Mouse (Mus musculus) layer of hippocampus, adult 11-12 months (tissue): Measurements from ENCODE around the gene Mff.

ENCODE experiments used
- DNase-seq: peaks from one replicate; pipeline ENCODE4 v3.0.0; 2022; ENCODE audit warnings: low spot score

Mff gene

GRCm38 (mm10) chr1:82771022-82771586 lies 46.4 kb downstream of the Mff start, which contains the start of gene Gm47791:
Gm47791 (minus strand) TSS chr1:82771243.
- DNase-seq, result no peak

GRCm38 (mm10) chr1:82772428-82772827 lies 47.7 kb downstream of the Mff start:
- DNase-seq, result no peak

GRCm38 (mm10) chr1:82773208-82773607 lies 48.5 kb downstream of the Mff start:
- no peak for DNase-seq

GRCm38 (mm10) chr1:82775293-82775692 lies 50.6 kb downstream of the Mff start:
- DNase-seq, result no peak

GRCm38 (mm10) chr1:82779388-82779966 lies 54.8 kb downstream of the Mff start:
- DNase-seq, result no peak

GRCm38 (mm10) chr1:82783559-82783958 lies 58.9 kb downstream of the Mff start:
- no peak for DNase-seq

- no peak for DNase-seq
Observed at GRCm38 (mm10) chr1:82785546-82785945, 60.9 kb downstream of the Mff start.

- DNase-seq, result peak; percentile 78
Observed at GRCm38 (mm10) chr1:82787414-82787813, 62.7 kb downstream of the Mff start.

GRCm38 (mm10) chr1:82788070-82788469 lies 63.4 kb downstream of the Mff start:
- peak; percentile 68 for DNase-seq

- no peak for DNase-seq
Observed at GRCm38 (mm10) chr1:82791105-82791504, 66.4 kb downstream of the Mff start.

- no peak for DNase-seq
Observed at GRCm38 (mm10) chr1:82792238-82792637, 67.5 kb downstream of the Mff start.

GRCm38 (mm10) chr1:82793110-82793509 lies 68.4 kb downstream of the Mff start:
- DNase-seq, result no peak

- peak; percentile 34 for DNase-seq
Observed at GRCm38 (mm10) chr1:82793986-82794385, 69.3 kb downstream of the Mff start.

- no peak for DNase-seq
Observed at GRCm38 (mm10) chr1:82795211-82795610, 70.5 kb downstream of the Mff start.

- no peak for DNase-seq
Observed at GRCm38 (mm10) chr1:82795702-82796443, 71.2 kb downstream of the Mff start.

GRCm38 (mm10) chr1:82797088-82797487 lies 72.4 kb downstream of the Mff start:
- DNase-seq, result no peak

GRCm38 (mm10) chr1:82798304-82798703 lies 73.6 kb downstream of the Mff start:
- no peak for DNase-seq

GRCm38 (mm10) chr1:82798922-82799321 lies 74.2 kb downstream of the Mff start:
- no peak for DNase-seq

- no peak for DNase-seq
Observed at GRCm38 (mm10) chr1:82801105-82801783, 76.6 kb downstream of the Mff start.
